Mouse (Mus musculus) heart, embryonic 11.5 days (tissue): ENCODE measurements around the gene Prune2. TPM values are rescaled to one million over a fixed set of nuclear protein-coding genes. Genes with fewer than 3 reads are reported as not detected.

Experiments
- ATAC-seq: fragments of 200-750 bp; cut with Nextera tagmentation; replicated peaks from 2 replicates; pipeline ENCODE4 v1.8.0; 2017; ENCODE audit warnings: moderate library complexity; ENCODE audit not compliant: insufficient number of reproducible peaks, low FRiP score, low TSS enrichment
- H3K27ac ChIP-seq: fragments of 300-500 bp; sonication (generic); 2 replicates; pipeline ENCODE4 v1.5.1; 2014; ENCODE audit warnings: mild to moderate bottlenecking, low read depth, low read length
- H3K27me3 ChIP-seq: fragments of 300-500 bp; sonication (generic); 2 replicates; pipeline ENCODE4 v1.6.1; 2014; ENCODE audit warnings: mild to moderate bottlenecking, low read length, mixed read lengths; ENCODE audit not compliant: control insufficient read depth, insufficient read depth
- H3K36me3 ChIP-seq: fragments of 300-500 bp; sonication (generic); 2 replicates; pipeline ENCODE4 v1.6.1; 2014; ENCODE audit warnings: mild to moderate bottlenecking, low read length, moderate library complexity, mixed read lengths; ENCODE audit not compliant: control insufficient read depth, insufficient read depth
- H3K4me1 ChIP-seq: fragments of 300-500 bp; sonication (generic); 2 replicates; pipeline ENCODE4 v1.6.1; 2014; ENCODE audit warnings: low read length; ENCODE audit not compliant: control insufficient read depth, insufficient read depth
- H3K4me2 ChIP-seq: fragments of 300-500 bp; sonication (generic); 2 replicates; pipeline ENCODE4 v1.6.1; 2014; ENCODE audit warnings: mild to moderate bottlenecking, moderate library complexity
- H3K4me3 ChIP-seq: fragments of 300-500 bp; sonication (generic); 2 replicates; pipeline ENCODE4 v1.5.1; 2014; ENCODE audit warnings: low read depth, low read length
- H3K9ac ChIP-seq: fragments of 300-500 bp; sonication (generic); 2 replicates; pipeline ENCODE4 v1.6.1; 2014; ENCODE audit warnings: mild to moderate bottlenecking, low read depth, low read length, moderate library complexity
- H3K9me3 ChIP-seq: fragments of 300-500 bp; sonication (generic); replicated peaks from 2 replicates; pipeline ENCODE4 v1.6.1; 2016; ENCODE audit warnings: low read length; ENCODE audit not compliant: control insufficient read depth
- WGBS: fragments of 180-500 bp; shearing (Covaris S2); extraction: QIAGEN DNeasy Blood & Tissue Kit; methylation state at CpG from one replicate; pipeline ENCODE4 v1.1.7; 2014; ENCODE audit not compliant: insufficient replicate concordance; 5-methylcytosine and 5-hydroxymethylcytosine counted together
- polyA plus RNA-seq: library from polyadenylated mRNA; unstranded; fragments of >200 nt; fragmentation: Nextera tagmentation; extraction: Ambion mirVana; gene quantifications from 2 replicates; pipeline ENCODE4 v1.2.1, GENCODE M21; 2014

Prune2 gene
- polyA plus RNA-seq, 1 experiment from 2014 or later = 9.8 TPM

GRCm38 (mm10) chr19:16954736-16955135 lies 1.2 kb upstream of the Prune2 start:
- H3K27ac ChIP-seq = no peak overlapping the region
- no peak for ATAC-seq
- WGBS = 80% methylated on average over 6 of the region's 6 CpGs
- no peak overlapping the region for H3K4me2 ChIP-seq
- H3K4me3 ChIP-seq = no peak overlapping the region
- H3K9me3 ChIP-seq = no peaks in the 10 kb centered on the region
- H3K36me3 ChIP-seq = no peaks in the 10 kb centered on the region
- H3K9ac ChIP-seq = no peak overlapping the region
- H3K4me1 ChIP-seq = peaks cover 11% of the 10 kb centered on the region
- H3K27me3 ChIP-seq = peaks cover 16% of the 10 kb centered on the region

GRCm38 (mm10) chr19:16955231-16955612 lies 696 bp upstream of the Prune2 start:
- ATAC-seq = no peak
- 51% methylated on average over 9 of the region's 9 CpGs for WGBS
- H3K4me1 ChIP-seq = peaks cover 11% of the 10 kb centered on the region
- no peaks in the 10 kb centered on the region for H3K9me3 ChIP-seq
- H3K9ac ChIP-seq = no peak overlapping the region
- no peak overlapping the region for H3K27ac ChIP-seq
- H3K4me2 ChIP-seq = peak overlapping the region; percentile 90
- no peak overlapping the region for H3K4me3 ChIP-seq
- H3K36me3 ChIP-seq = no peaks in the 10 kb centered on the region
- H3K27me3 ChIP-seq = peaks cover 16% of the 10 kb centered on the region

GRCm38 (mm10) chr19:16956319-16956718 lies 401 bp downstream of the Prune2 start:
- Histone ChIP-seq H3K36me3 (no peaks in the 10 kb centered on the region), H3K4me2 (peak overlapping the region; percentile 90), H3K27ac (no peak overlapping the region), H3K4me1 (peaks cover 11% of the 10 kb centered on the region), H3K9me3 (no peaks in the 10 kb centered on the region), H3K9ac (peak overlapping the region; percentile 60), H3K4me3 (peak overlapping the region; percentile 50), H3K27me3 (peaks cover 16% of the 10 kb centered on the region)
- peak; percentile 50 for ATAC-seq
- WGBS = 1% methylated on average over 7 of the region's 7 CpGs

- peaks cover 11% of the 10 kb centered on the region; the same call in 1 of the 2 replicates for H3K27me3 ChIP-seq
- ATAC-seq = no peak
- H3K9ac ChIP-seq = no peak overlapping the region
- no peaks in the 10 kb centered on the region for H3K36me3 ChIP-seq
- no peak overlapping the region for H3K27ac ChIP-seq
- no peak overlapping the region for H3K4me2 ChIP-seq
- 79% methylated on average over 4 of the region's 4 CpGs for WGBS
- H3K4me3 ChIP-seq = no peak overlapping the region
- H3K4me1 ChIP-seq = peaks cover 11% of the 10 kb centered on the region
- no peaks in the 10 kb centered on the region for H3K9me3 ChIP-seq
Measured at GRCm38 (mm10) chr19:16959051-16959450, 3.1 kb downstream of the Prune2 start.

- H3K27me3 ChIP-seq = peaks cover 9% of the 10 kb centered on the region; the same call in 1 of the 2 replicates
- no peaks in the 10 kb centered on the region; the same call in 1 of the 2 replicates for H3K9me3 ChIP-seq
- H3K36me3 ChIP-seq = no peaks in the 10 kb centered on the region
- no peak overlapping the region for H3K9ac ChIP-seq
- peaks cover 11% of the 10 kb centered on the region for H3K4me1 ChIP-seq
- no peak overlapping the region for H3K27ac ChIP-seq
- ATAC-seq = no peak
- H3K4me2 ChIP-seq = no peak overlapping the region
- WGBS = 32% methylated on average over 8 of the region's 8 CpGs
- H3K4me3 ChIP-seq = no peak overlapping the region
Measured at GRCm38 (mm10) chr19:16959551-16959950, 3.6 kb downstream of the Prune2 start.

- Histone ChIP-seq H3K4me1 (peaks cover 7% of the 10 kb centered on the region), H3K27me3 (peaks cover 4% of the 10 kb centered on the region; the same call in 1 of the 2 replicates), H3K4me3 (no peak overlapping the region), H3K36me3 (no peaks in the 10 kb centered on the region), H3K27ac (no peak overlapping the region), H3K4me2 (no peak overlapping the region), H3K9ac (no peak overlapping the region), H3K9me3 (no peaks in the 10 kb centered on the region; the same call in 1 of the 2 replicates)
- WGBS = 84% methylated on average over 3 of the region's 3 CpGs
- no peak for ATAC-seq
Measured at GRCm38 (mm10) chr19:16961036-16961435, 5.1 kb downstream of the Prune2 start.

GRCm38 (mm10) chr19:16963178-16963577 lies 7.3 kb downstream of the Prune2 start:
- WGBS = 90% methylated on average over 3 of the region's 3 CpGs
- Histone ChIP-seq H3K4me3 (no peak overlapping the region), H3K9me3 (no peaks in the 10 kb centered on the region; the same call in 1 of the 2 replicates), H3K4me2 (no peak overlapping the region), H3K27me3 (no peaks in the 10 kb centered on the region), H3K36me3 (no peaks in the 10 kb centered on the region), H3K27ac (no peak overlapping the region), H3K9ac (no peak overlapping the region), H3K4me1 (no peaks in the 10 kb centered on the region)
- ATAC-seq = no peak

- Histone ChIP-seq H3K9me3 (no peaks in the 10 kb centered on the region; the same call in 1 of the 2 replicates), H3K27me3 (no peaks in the 10 kb centered on the region), H3K4me2 (no peak overlapping the region), H3K27ac (no peak overlapping the region), H3K4me3 (no peak overlapping the region), H3K36me3 (no peaks in the 10 kb centered on the region), H3K4me1 (no peaks in the 10 kb centered on the region), H3K9ac (no peak overlapping the region)
- WGBS = 63% methylated on average over 5 of the region's 5 CpGs
- no peak for ATAC-seq
Measured at GRCm38 (mm10) chr19:16968768-16969167, 12.8 kb downstream of the Prune2 start.

GRCm38 (mm10) chr19:16970612-16971011 lies 14.7 kb downstream of the Prune2 start:
- no peaks in the 10 kb centered on the region for H3K4me1 ChIP-seq
- no peak overlapping the region for H3K27ac ChIP-seq
- H3K4me2 ChIP-seq = no peak overlapping the region
- no peak overlapping the region for H3K9ac ChIP-seq
- no peak overlapping the region for H3K4me3 ChIP-seq
- H3K9me3 ChIP-seq = no peaks in the 10 kb centered on the region
- ATAC-seq = no peak
- H3K27me3 ChIP-seq = no peaks in the 10 kb centered on the region
- WGBS = 44% methylated on average over 2 of the region's 2 CpGs
- no peaks in the 10 kb centered on the region for H3K36me3 ChIP-seq
